Mouse (Mus musculus): ENCODE measurements around the gene Grm1. TPM values are rescaled to one million over a fixed set of nuclear protein-coding genes. Genes with fewer than 3 reads are reported as not detected.

Gene Grm1
- total and polyA plus RNA-seq, 3 experiments = 0.66 TPM; not detected in 2

DNA sequence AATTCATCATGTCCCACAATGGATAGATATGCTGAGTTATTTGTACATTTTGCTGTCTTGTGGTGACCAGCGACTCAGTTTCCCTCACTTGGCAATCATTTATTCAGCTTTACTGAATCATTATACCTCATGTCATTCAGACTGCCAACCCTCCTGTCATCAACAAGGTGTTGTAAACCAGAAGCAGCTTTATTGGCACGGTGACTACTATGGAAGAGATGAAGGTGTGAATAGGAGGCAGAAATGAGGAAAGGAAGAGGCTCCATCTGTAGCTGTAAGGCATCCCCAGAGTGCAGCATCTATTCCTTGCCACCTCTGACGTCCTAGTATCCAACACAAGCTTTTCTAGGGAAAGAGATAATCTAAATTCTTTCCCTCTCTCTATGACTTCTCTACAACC lies 247.3 kb downstream of the Grm1 start:
- Histone ChIP-seq H3K27me3 (ENCODE audit: insufficient read depth, low read length) (peaks cover 3% of the 10 kb centered on the region; the same call in 1 of the 2 replicates), H3K9me3 (replicated peaks) (no peaks in the 10 kb centered on the region), H3K4me1 (ENCODE audit: insufficient read depth, low read depth, low read length) (no peaks in the 10 kb centered on the region), H3K4me3 (ENCODE audit: low read depth, low read length) (no peak overlapping the region), H3K36me3 (replicated peaks) (no peaks in the 10 kb centered on the region)
- DNase-seq (ENCODE audit: low spot score) = no peak
- ATAC-seq (ENCODE audit: extremely low read depth, insufficient number of reproducible peaks, low FRiP score, poor library complexity, severe bottlenecking) = no peak
- TF ChIP-seq GATA2 (IDR thresholded peaks at IDR 0.05; ENCODE audit: borderline replicate concordance, low read depth, low read length) = no peak
- TF ChIP-seq POLR2AphosphoS5 (IDR thresholded peaks at IDR 0.05; ENCODE audit: insufficient replicate concordance, low read depth, low read length) = no peak
- no peak for TF ChIP-seq GATA1 (IDR thresholded peaks at IDR 0.05; ENCODE audit: borderline replicate concordance, low read length)
- no peak for TF ChIP-seq TAL1 (conservative IDR thresholded peaks at IDR 0.05; ENCODE audit: low read depth, low read length)
- TF ChIP-seq CTCF (IDR thresholded peaks at IDR 0.05; ENCODE audit: low read depth, low read length) = no peak

DNA sequence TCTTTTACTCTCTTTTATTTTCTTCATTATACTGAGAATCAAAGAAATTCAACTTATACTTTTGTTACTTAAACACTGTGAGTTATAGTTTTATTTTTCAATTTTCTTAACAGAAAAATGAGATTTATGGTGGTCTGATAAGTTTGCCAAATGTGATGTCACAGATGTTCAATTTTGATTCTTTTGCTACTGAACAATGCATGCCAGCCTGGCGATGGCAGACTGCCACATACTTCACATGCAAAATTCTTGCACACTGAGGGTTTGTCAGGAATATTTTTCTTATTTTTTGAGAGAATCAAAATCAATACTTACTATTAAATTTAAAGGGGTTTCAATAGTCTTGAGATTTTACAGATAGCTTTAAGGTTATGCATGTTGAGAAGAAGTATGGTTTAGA lies 251.0 kb downstream of the Grm1 start:
- ATAC-seq (ENCODE audit: extremely low read depth, insufficient number of reproducible peaks, low FRiP score, poor library complexity, severe bottlenecking) = no peak
- H3K27me3 ChIP-seq (ENCODE audit: insufficient read depth, low read length) = no peaks in the 10 kb centered on the region
- TF ChIP-seq TAL1 (conservative IDR thresholded peaks at IDR 0.05; ENCODE audit: low read depth, low read length) (no peak), GATA1 (IDR thresholded peaks at IDR 0.05; ENCODE audit: borderline replicate concordance, low read length) (no peak), POLR2AphosphoS5 (IDR thresholded peaks at IDR 0.05; ENCODE audit: insufficient replicate concordance, low read depth, low read length) (no peak), GATA2 (IDR thresholded peaks at IDR 0.05; ENCODE audit: borderline replicate concordance, low read depth, low read length) (no peak), CTCF (IDR thresholded peaks at IDR 0.05; ENCODE audit: low read depth, low read length) (no peak)
- no peaks in the 10 kb centered on the region for H3K9me3 ChIP-seq (replicated peaks)
- H3K4me3 ChIP-seq (ENCODE audit: low read depth, low read length) = no peak overlapping the region
- no peak for DNase-seq (ENCODE audit: low spot score)
- H3K36me3 ChIP-seq (replicated peaks) = no peaks in the 10 kb centered on the region
- no peaks in the 10 kb centered on the region for H3K4me1 ChIP-seq (ENCODE audit: insufficient read depth, low read depth, low read length)

DNA sequence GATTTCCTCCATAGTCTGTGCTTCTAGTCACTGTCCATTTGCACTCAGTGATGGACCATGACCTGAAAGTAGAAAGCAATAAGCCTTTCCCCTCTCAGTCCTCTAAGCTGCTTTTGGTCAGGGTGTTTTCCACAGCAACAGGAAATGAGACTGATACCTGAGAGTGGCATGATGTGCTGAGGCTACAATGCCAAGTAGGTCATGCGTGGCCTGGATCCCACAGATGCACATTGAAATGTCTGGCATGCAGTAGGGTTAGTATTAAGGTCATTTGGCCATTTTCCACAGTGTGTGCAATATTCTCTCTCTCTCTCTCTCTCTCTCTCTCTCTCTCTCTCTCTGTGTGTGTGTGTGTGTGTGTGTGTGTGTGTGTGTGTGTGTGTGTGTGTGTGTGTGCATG lies 254.8 kb downstream of the Grm1 start:
- no peak for ATAC-seq (ENCODE audit: extremely low read depth, insufficient number of reproducible peaks, low FRiP score, poor library complexity, severe bottlenecking)
- no peaks in the 10 kb centered on the region for H3K4me1 ChIP-seq (ENCODE audit: insufficient read depth, low read depth, low read length)
- no peak for DNase-seq (ENCODE audit: low spot score)
- H3K36me3 ChIP-seq (replicated peaks) = no peaks in the 10 kb centered on the region
- no peak overlapping the region for H3K4me3 ChIP-seq (ENCODE audit: low read depth, low read length)
- no peaks in the 10 kb centered on the region for H3K9me3 ChIP-seq (replicated peaks)
- H3K27me3 ChIP-seq (ENCODE audit: insufficient read depth, low read length) = no peaks in the 10 kb centered on the region
- TF ChIP-seq POLR2AphosphoS5 (IDR thresholded peaks at IDR 0.05; ENCODE audit: insufficient replicate concordance, low read depth, low read length) (no peak), TAL1 (conservative IDR thresholded peaks at IDR 0.05; ENCODE audit: low read depth, low read length) (no peak), GATA2 (IDR thresholded peaks at IDR 0.05; ENCODE audit: borderline replicate concordance, low read depth, low read length) (no peak), GATA1 (IDR thresholded peaks at IDR 0.05; ENCODE audit: borderline replicate concordance, low read length) (no peak), CTCF (IDR thresholded peaks at IDR 0.05; ENCODE audit: low read depth, low read length) (no peak)

DNA sequence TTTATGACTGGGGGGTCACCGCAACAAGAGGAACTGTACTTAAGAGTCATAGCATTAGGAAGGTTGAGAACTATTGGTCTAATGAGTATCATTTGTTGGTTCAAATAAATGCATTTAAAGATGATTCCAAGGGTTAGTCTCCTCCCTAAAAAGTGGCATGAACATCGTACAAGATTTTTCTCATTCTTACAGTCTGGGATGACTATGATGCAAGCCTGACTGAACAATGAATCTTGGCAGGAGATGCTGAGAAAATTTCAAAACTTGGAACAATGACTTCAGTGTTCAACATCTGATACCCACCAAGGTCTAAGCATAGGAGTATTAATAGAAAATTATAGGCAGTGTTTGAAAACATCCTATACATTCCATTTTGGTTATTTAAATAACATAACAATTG lies 264.1 kb downstream of the Grm1 start:
- no peaks in the 10 kb centered on the region for H3K36me3 ChIP-seq (replicated peaks)
- no peaks in the 10 kb centered on the region for H3K27me3 ChIP-seq (ENCODE audit: insufficient read depth, low read length)
- H3K4me3 ChIP-seq (ENCODE audit: low read depth, low read length) = no peak overlapping the region
- H3K4me1 ChIP-seq (ENCODE audit: insufficient read depth, low read depth, low read length) = no peaks in the 10 kb centered on the region
- TF ChIP-seq GATA1 (IDR thresholded peaks at IDR 0.05; ENCODE audit: borderline replicate concordance, low read length) = no peak
- TF ChIP-seq POLR2AphosphoS5 (IDR thresholded peaks at IDR 0.05; ENCODE audit: insufficient replicate concordance, low read depth, low read length) = no peak
- TF ChIP-seq CTCF (IDR thresholded peaks at IDR 0.05; ENCODE audit: low read depth, low read length) = no peak
- TF ChIP-seq GATA2 (IDR thresholded peaks at IDR 0.05; ENCODE audit: borderline replicate concordance, low read depth, low read length) = no peak
- no peak for TF ChIP-seq TAL1 (conservative IDR thresholded peaks at IDR 0.05; ENCODE audit: low read depth, low read length)
- DNase-seq (ENCODE audit: low spot score) (no peak), ATAC-seq (ENCODE audit: extremely low read depth, insufficient number of reproducible peaks, low FRiP score, poor library complexity, severe bottlenecking) (no peak)
- no peaks in the 10 kb centered on the region for H3K9me3 ChIP-seq (replicated peaks)

DNA sequence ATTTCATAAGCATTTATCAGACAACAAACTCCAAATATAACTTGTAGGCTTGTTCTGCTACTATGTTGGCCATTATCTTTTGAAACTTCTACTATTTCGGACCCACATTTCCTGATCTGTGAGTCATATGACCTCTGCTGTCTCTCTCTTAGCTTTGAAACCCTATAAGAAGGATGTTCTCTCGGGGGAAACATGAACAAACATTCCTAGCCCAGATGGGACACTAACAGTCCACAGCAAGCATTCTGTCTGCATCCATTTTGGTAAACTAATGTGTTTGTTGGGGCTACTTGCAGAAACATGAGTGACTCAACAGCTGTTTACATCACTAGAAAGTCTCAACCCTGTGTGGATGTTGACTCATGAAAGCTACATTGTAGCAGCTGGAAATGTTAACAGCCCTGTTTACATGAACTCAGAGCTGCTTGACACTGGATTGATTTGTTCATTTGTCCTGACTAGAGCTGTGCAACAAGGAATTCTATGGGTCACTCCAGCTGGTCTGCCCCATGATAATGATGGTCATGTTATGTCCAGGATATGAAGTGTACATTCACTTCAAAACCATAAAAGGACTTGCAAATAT lies 267.4 kb downstream of the Grm1 start:
- no peaks in the 10 kb centered on the region for H3K4me1 ChIP-seq (ENCODE audit: insufficient read depth, low read depth, low read length)

DNA sequence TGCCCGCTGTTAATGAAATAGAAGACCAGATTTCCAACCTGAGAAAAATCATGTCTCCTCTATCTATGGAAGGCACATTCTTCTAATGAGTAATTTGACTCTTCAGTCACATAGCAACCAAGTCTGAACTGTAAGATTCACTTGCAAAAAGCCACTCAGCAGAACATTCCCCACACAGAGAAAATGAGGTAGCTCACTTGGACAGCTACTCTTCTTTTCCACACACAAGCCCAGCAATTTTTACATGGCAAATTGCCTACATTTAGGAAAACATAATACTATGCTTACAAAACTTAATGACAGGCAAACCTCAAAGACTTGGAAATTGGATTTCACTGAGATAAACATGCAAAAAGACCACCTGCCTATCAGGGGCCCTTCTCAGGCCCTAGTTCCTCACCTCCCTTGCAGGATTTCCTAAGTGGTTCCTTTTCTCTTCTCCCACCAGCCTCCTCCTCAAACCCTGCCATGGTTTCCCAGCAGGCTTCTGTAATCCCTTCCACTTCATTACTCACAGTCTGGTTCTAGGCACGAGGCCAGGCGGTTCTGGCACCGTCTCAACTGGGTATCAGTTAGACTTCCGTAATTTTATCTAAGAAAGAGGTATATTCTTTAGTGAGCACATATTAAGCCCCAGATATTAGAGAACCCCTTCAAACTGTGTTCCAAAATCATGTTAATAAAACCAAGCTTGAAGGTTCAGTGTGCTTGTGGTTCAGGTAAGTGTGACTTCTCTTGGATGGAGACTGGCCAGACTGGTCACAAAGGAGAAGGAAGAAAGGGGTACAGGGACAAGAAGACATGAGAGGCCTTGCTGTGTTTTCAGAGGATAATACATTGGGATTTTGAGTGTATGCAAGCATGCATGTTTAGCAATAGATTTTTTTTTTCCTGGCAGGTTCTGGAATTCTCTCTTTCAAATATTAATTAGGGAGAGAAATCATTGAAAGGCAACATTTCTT lies 269.1 kb downstream of the Grm1 start:
- Histone ChIP-seq H3K4me3 (ENCODE audit: low read depth, low read length) (no peak overlapping the region), H3K9me3 (replicated peaks) (no peaks in the 10 kb centered on the region), H3K27me3 (ENCODE audit: insufficient read depth, low read length) (no peaks in the 10 kb centered on the region), H3K4me1 (ENCODE audit: insufficient read depth, low read depth, low read length) (no peaks in the 10 kb centered on the region), H3K36me3 (replicated peaks) (no peaks in the 10 kb centered on the region)
- TF ChIP-seq POLR2AphosphoS5 (IDR thresholded peaks at IDR 0.05; ENCODE audit: insufficient replicate concordance, low read depth, low read length) (no peak), TAL1 (conservative IDR thresholded peaks at IDR 0.05; ENCODE audit: low read depth, low read length) (no peak), GATA2 (IDR thresholded peaks at IDR 0.05; ENCODE audit: borderline replicate concordance, low read depth, low read length) (no peak), GATA1 (IDR thresholded peaks at IDR 0.05; ENCODE audit: borderline replicate concordance, low read length) (no peak), CTCF (IDR thresholded peaks at IDR 0.05; ENCODE audit: low read depth, low read length) (no peak)
- ATAC-seq (ENCODE audit: extremely low read depth, insufficient number of reproducible peaks, low FRiP score, poor library complexity, severe bottlenecking) (no peak), DNase-seq (ENCODE audit: low spot score) (no peak)

More for the DNA sequence above, 267.4 kb downstream of the Grm1 start:
- TF ChIP-seq CTCF (IDR thresholded peaks at IDR 0.05; ENCODE audit: low read depth, low read length) (no peak), GATA1 (IDR thresholded peaks at IDR 0.05; ENCODE audit: borderline replicate concordance, low read length) (no peak), TAL1 (conservative IDR thresholded peaks at IDR 0.05; ENCODE audit: low read depth, low read length) (no peak), POLR2AphosphoS5 (IDR thresholded peaks at IDR 0.05; ENCODE audit: insufficient replicate concordance, low read depth, low read length) (no peak), GATA2 (IDR thresholded peaks at IDR 0.05; ENCODE audit: borderline replicate concordance, low read depth, low read length) (no peak)
- Histone ChIP-seq H3K4me3 (ENCODE audit: low read depth, low read length) (no peak overlapping the region), H3K36me3 (replicated peaks) (no peaks in the 10 kb centered on the region), H3K9me3 (replicated peaks) (no peaks in the 10 kb centered on the region), H3K27me3 (ENCODE audit: insufficient read depth, low read length) (no peaks in the 10 kb centered on the region)
- DNase-seq (ENCODE audit: low spot score) = no peak
- no peak for ATAC-seq (ENCODE audit: extremely low read depth, insufficient number of reproducible peaks, low FRiP score, poor library complexity, severe bottlenecking)
